ENCODE assay signal across 16 mouse cellular contexts in genomic region chr1:90428334-90428733, GRCm38 (mm10).
DNase-seq lines count a peak whose midpoint lies in the region; ATAC-seq and TF ChIP-seq lines count a peak whose summit lies in the region.
"Had no signal": no experiment of that assay in that cellular context is flagged by ENCODE, and none has a peak within 500 bp of the region (broad histone marks: within the 10 kb centered on the region; RNA-seq: fewer than 3 reads in every experiment).

No protein-coding gene starts in this region.

- dilution Hi-C loops in CH12.LX (cut with MboI; ENCODE audit: extremely low pct_ligation_motif_present, extremely low pct_unique_long_range_greater_than_20kb, low sequenced_read_pairs), result no loop called here

- no peak overlapping the region for H3K9ac ChIP-seq in embryonic facial prominence, embryonic 15.5 days
- H3K9ac ChIP-seq in hindbrain, postnatal 0 days (replicated peaks; ENCODE audit: low read length), result no peak overlapping the region
- no peak overlapping the region for H3K9ac ChIP-seq in CH12.LX (ENCODE audit: insufficient read depth, low read depth)

- H3K4me1 ChIP-seq in embryonic facial prominence, embryonic 15.5 days, result peaks cover 39% of the 10 kb centered on the region
- peaks cover 67% of the 10 kb centered on the region for H3K4me1 ChIP-seq in embryonic facial prominence, embryonic 10.5 days
- H3K4me1 ChIP-seq in hindbrain, embryonic 10.5 days (replicated peaks), result peaks cover 35% of the 10 kb centered on the region
- H3K4me1 ChIP-seq in hindbrain, postnatal 0 days (ENCODE audit: insufficient read depth, low read length), result no peaks in the 10 kb centered on the region; the same call in 1 of the 2 replicates
- H3K4me1 ChIP-seq in CH12.LX (ENCODE audit: control insufficient read depth in 1 of 2, insufficient read depth in 2 of 2), result peaks cover 6 to 34% of the 10 kb centered on the region in 2 experiments; a peak in 3 of 4 replicates

- no peaks in the 10 kb centered on the region for H3K27me3 ChIP-seq in embryonic facial prominence, embryonic 15.5 days
- peaks cover 6% of the 10 kb centered on the region; the same call in 1 of the 2 replicates for H3K27me3 ChIP-seq in embryonic facial prominence, embryonic 10.5 days (replicated peaks; ENCODE audit: low read depth, poor library complexity, severe bottlenecking)
- H3K27me3 ChIP-seq in hindbrain, embryonic 10.5 days (ENCODE audit: insufficient read depth, poor library complexity, severe bottlenecking), result peaks cover 14% of the 10 kb centered on the region
- no peaks in the 10 kb centered on the region for H3K27me3 ChIP-seq in hindbrain, postnatal 0 days (ENCODE audit: insufficient read depth, low read length)
- no peaks in the 10 kb centered on the region for H3K27me3 ChIP-seq in CH12.LX (replicated peaks)
- H3K27me3 ChIP-seq: Patski had no signal

- no peaks in the 10 kb centered on the region for H3K36me3 ChIP-seq in embryonic facial prominence, embryonic 15.5 days
- H3K36me3 ChIP-seq in embryonic facial prominence, embryonic 10.5 days (replicated peaks), result no peaks in the 10 kb centered on the region
- no peaks in the 10 kb centered on the region for H3K36me3 ChIP-seq in hindbrain, embryonic 10.5 days
- H3K36me3 ChIP-seq in hindbrain, postnatal 0 days (ENCODE audit: insufficient read depth, low read length), result no peaks in the 10 kb centered on the region
- no peaks in the 10 kb centered on the region for H3K36me3 ChIP-seq in CH12.LX (replicated peaks in 1 of 2; ENCODE audit: control insufficient read depth in 1 of 2, insufficient read depth in 1 of 2, low read length in 1 of 2)
- H3K36me3 ChIP-seq: G1E had no signal

- WGBS in embryonic facial prominence, embryonic 15.5 days, result 72% methylated on average over 6 of the region's 6 CpGs
- WGBS in embryonic facial prominence, embryonic 10.5 days, result 96% methylated on average over 6 of the region's 6 CpGs
- WGBS in hindbrain, embryonic 10.5 days, result 94% methylated on average over 6 of the region's 6 CpGs
- 81% methylated on average over 6 of the region's 6 CpGs for WGBS in hindbrain, postnatal 0 days

- in situ Hi-C loops in CH12.LX (cut with MboI; ENCODE audit: low pct_ligation_motif_present, low pct_unique_long_range_greater_than_20kb, low sequenced_read_pairs), result no loop called here

- TF ChIP-seq CTCF in hindbrain, postnatal 0 days (IDR thresholded peaks at IDR 0.05; ENCODE audit: low read depth), result no peak
- no peak for TF ChIP-seq CTCF in CH12.LX (conservative IDR thresholded peaks at IDR 0.05 in 1 of 2, IDR thresholded peaks at IDR 0.05 in 1 of 2; ENCODE audit: low read depth in 2 of 2, low read length in 2 of 2)

- no peaks in the 10 kb centered on the region for H3K9me3 ChIP-seq in embryonic facial prominence, embryonic 15.5 days (replicated peaks)
- H3K9me3 ChIP-seq in embryonic facial prominence, embryonic 10.5 days, result peaks cover 2% of the 10 kb centered on the region; the same call in 1 of the 2 replicates
- H3K9me3 ChIP-seq in hindbrain, embryonic 10.5 days, result peaks cover 8% of the 10 kb centered on the region; the same call in 1 of the 2 replicates
- H3K9me3 ChIP-seq in hindbrain, postnatal 0 days (ENCODE audit: low read length), result no peaks in the 10 kb centered on the region
- peaks cover 6% of the 10 kb centered on the region for H3K9me3 ChIP-seq in CH12.LX (replicated peaks; ENCODE audit: low read length)

- no peak for TF ChIP-seq EP300 in CH12.LX (IDR thresholded peaks at IDR 0.05; ENCODE audit: low read length)

- no peak for TF ChIP-seq RAD21 in CH12.LX (IDR thresholded peaks at IDR 0.05; ENCODE audit: low read depth, low read length)

- H3K27ac ChIP-seq in embryonic facial prominence, embryonic 15.5 days (replicated peaks), result peak overlapping the region; percentile 52; the same call in 1 of the 2 replicates
- no peak overlapping the region for H3K27ac ChIP-seq in embryonic facial prominence, embryonic 10.5 days (replicated peaks)
- 0 out of 2 replicates have a peak overlapping the region, but pooled peaks have one; percentile 29 for H3K27ac ChIP-seq in hindbrain, embryonic 10.5 days
- H3K27ac ChIP-seq in hindbrain, postnatal 0 days, result no peak overlapping the region
- H3K27ac ChIP-seq in CH12.LX (ENCODE audit: insufficient read depth, low read depth), result no peak overlapping the region

- H3K4me2 ChIP-seq in embryonic facial prominence, embryonic 15.5 days (replicated peaks), result no peak overlapping the region
- no peak overlapping the region for H3K4me2 ChIP-seq in hindbrain, postnatal 0 days (ENCODE audit: low read depth, low read length)
- H3K4me2 ChIP-seq in CH12.LX (ENCODE audit: insufficient read depth, low read depth, poor library complexity, severe bottlenecking), result peak overlapping the region; percentile 19; the same call in 1 of the 2 replicates

- no peaks in the 10 kb centered on the region for H3K79me2 ChIP-seq in CH12.LX (replicated peaks; ENCODE audit: control insufficient read depth, extremely low read depth, insufficient read depth, poor library complexity, severe bottlenecking)

- H3K4me3 ChIP-seq in embryonic facial prominence, embryonic 15.5 days (replicated peaks), result no peak overlapping the region
- no peak overlapping the region for H3K4me3 ChIP-seq in embryonic facial prominence, embryonic 10.5 days
- no peak overlapping the region for H3K4me3 ChIP-seq in hindbrain, embryonic 10.5 days
- H3K4me3 ChIP-seq in hindbrain, postnatal 0 days (ENCODE audit: low read length), result no peak overlapping the region
- no peak overlapping the region for H3K4me3 ChIP-seq in CH12.LX (replicated peaks in 1 of 3; ENCODE audit: low read depth in 2 of 3, low read length in 2 of 3, poor library complexity in 1 of 3)

- DNase-seq in embryonic facial prominence, embryonic 10.5 days (ENCODE audit: low spot score), result no peak
- DNase-seq in hindbrain, embryonic 10.5 days (ENCODE audit: low spot score), result no peak
- DNase-seq in hindbrain, postnatal 0 days (ENCODE audit: low spot score), result no peak
- DNase-seq in CH12.LX (ENCODE audit: extremely low read depth), result peak; percentile 55
- DNase-seq in cerebellum, adult 9-10 months, result no peak
- DNase-seq: adrenal gland, postnatal 14 days; adrenal gland, postnatal 25 days; adrenal gland, postnatal 36 days; cerebellum, adult 11 months; cerebellum, adult 11-12 months; cerebellum, adult 18-20 months had no signal

- ATAC-seq in embryonic facial prominence, embryonic 15.5 days (ENCODE audit: insufficient number of reproducible peaks, low FRiP score, low TSS enrichment, low read depth), result no peak
- ATAC-seq in hindbrain, postnatal 0 days, result no peak
- ATAC-seq: activated CD4-positive, CD25-positive, alpha-beta regulatory T cell, adult 4 months; CD4-positive, CD25-positive, alpha-beta regulatory T cell, adult 4 months had no signal

- no peak for TF ChIP-seq POLR2A in CH12.LX (IDR thresholded peaks at IDR 0.05; ENCODE audit: low read depth, low read length)

TF ChIP-seq in CH12.LX, 34 proteins besides CTCF, POLR2A, EP300 and RAD21:
- TF ChIP-seq JUND (conservative IDR thresholded peaks at IDR 0.05; ENCODE audit: low read depth, low read length) (no peak), CHD2 (IDR thresholded peaks at IDR 0.05; ENCODE audit: low read length) (peak; percentile 94)

Comparison
In these comparisons a context has a peak if more than half of its experiments do, and no peak if none do; other contexts are left out.
1. H3K27ac ChIP-seq: peak in embryonic facial prominence, embryonic 15.5 days (single experiment) and hindbrain, embryonic 10.5 days (single experiment); none in embryonic facial prominence, embryonic 10.5 days (single experiment), hindbrain, postnatal 0 days (single experiment) and CH12.LX (single experiment).